Mouse (Mus musculus) small intestine, adult 2 months (tissue): ENCODE data around the gene Nfkbiz.

Experiments used
- CTCF ChIP-seq: fragments of 200-500 bp; IDR thresholded peaks from 2 replicates; pipeline ENCODE4 v1.5.1; 2012; ENCODE audit warnings: low read depth, mild to moderate bottlenecking, control low read depth, inconsistent platforms, low read length, moderate library complexity, mixed read lengths; ENCODE audit not compliant: insufficient replicate concordance, insufficient read length; ENCODE audit errors: extremely low read depth
- POLR2A ChIP-seq: fragments of 200-500 bp; IDR thresholded peaks from 2 replicates; pipeline ENCODE4 v1.6.1; 2012; ENCODE audit warnings: low read depth, mild to moderate bottlenecking, control low read depth, inconsistent platforms, low read length, moderate library complexity

- no peak for TF ChIP-seq POLR2A
- no peak for TF ChIP-seq CTCF
Measured at GRCm38 (mm10) chr16:55770247-55770646, 68.5 kb downstream of the Nfkbiz start.
